Mouse (Mus musculus) ES-Bruce4 (cell line): Measurements from ENCODE around the gene 1700012A03Rik. TPM values are rescaled to one million over a fixed set of nuclear protein-coding genes. Genes with fewer than 3 reads are reported as not detected.

Source experiments
- H3K27ac ChIP-seq: 2 replicates; pipeline ENCODE4 v1.5.1; 2012; ENCODE audit warnings: low read length, inconsistent platforms; ENCODE audit not compliant: insufficient read depth
- H3K27me3 ChIP-seq: 2 replicates; pipeline ENCODE4 v1.6.1; 2012; ENCODE audit warnings: mild to moderate bottlenecking, low read length, inconsistent platforms; ENCODE audit not compliant: control insufficient read depth, poor library complexity, insufficient read depth, severe bottlenecking
- H3K36me3 ChIP-seq: 2 replicates; pipeline ENCODE4 v1.6.1; 2012; ENCODE audit warnings: inconsistent platforms, mild to moderate bottlenecking, low read length, moderate library complexity; ENCODE audit not compliant: control insufficient read depth, poor library complexity, insufficient read depth, severe bottlenecking
- H3K4me1 ChIP-seq: one replicate; pipeline ENCODE4 v1.8.1; 2011; ENCODE audit warnings: low read length; ENCODE audit not compliant: control insufficient read depth, insufficient read depth
- H3K4me3 ChIP-seq: 2 replicates; pipeline ENCODE4 v1.5.1; 2011; ENCODE audit warnings: low read depth, mild to moderate bottlenecking, low read length
- H3K9ac ChIP-seq: 2 replicates; pipeline ENCODE4 v1.6.1; 2012; ENCODE audit warnings: low read depth, mild to moderate bottlenecking, inconsistent platforms; ENCODE audit not compliant: poor library complexity, severe bottlenecking
- H3K9me3 ChIP-seq: replicated peaks from 2 replicates; pipeline ENCODE4 v1.6.1; 2012; ENCODE audit warnings: mild to moderate bottlenecking, low read length, inconsistent platforms; ENCODE audit not compliant: control insufficient read depth, poor library complexity, insufficient read depth, severe bottlenecking
- CTCF ChIP-seq: IDR thresholded peaks from one replicate; pipeline ENCODE4 v1.8.1; 2011; ENCODE audit warnings: low read depth, low read length
- EP300 ChIP-seq: IDR thresholded peaks from 2 replicates; pipeline ENCODE4 v1.6.1; 2011; ENCODE audit warnings: low read depth, low read length; ENCODE audit not compliant: insufficient read depth
- POLR2A ChIP-seq: IDR thresholded peaks from one replicate; pipeline ENCODE4 v1.8.1; 2011; ENCODE audit warnings: low read length; ENCODE audit not compliant: insufficient read depth
- polyA plus RNA-seq: library from polyadenylated mRNA; stranded (reverse); fragments of >200 nt; gene quantifications from 2 replicates; pipeline ENCODE4 v1.2.4, GENCODE M21; 2011; ENCODE audit warnings: low read depth; ENCODE audit not compliant: missing spikeins, insufficient read depth, insufficient read length

The 1700012A03Rik gene
- polyA plus RNA-seq, 1 experiment, result not detected

DNA sequence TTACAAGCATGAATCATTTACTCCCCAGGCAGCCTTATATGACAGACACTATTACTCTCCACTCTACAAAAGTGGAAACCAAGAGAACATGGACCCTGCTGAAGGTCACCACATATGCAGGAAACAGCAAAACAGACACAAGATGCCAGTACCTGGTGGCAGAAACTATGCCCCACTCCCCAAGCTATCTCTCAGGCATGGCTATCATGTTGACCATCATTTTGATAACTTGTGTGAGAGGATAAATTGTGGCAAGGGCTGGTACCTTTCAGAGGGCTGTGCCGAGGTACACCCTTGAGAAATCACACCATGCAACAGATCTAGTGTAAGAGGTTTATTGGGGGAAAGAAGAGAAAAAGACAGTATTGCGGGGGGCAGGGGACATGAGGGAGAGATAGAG lies 10.6 kb downstream of the 1700012A03Rik start:
- H3K4me1 ChIP-seq, result peaks cover 7% of the 10 kb centered on the region
- TF ChIP-seq EP300, result no peak
- TF ChIP-seq CTCF, result no peak
- TF ChIP-seq POLR2A, result no peak
- no peak overlapping the region for H3K27ac ChIP-seq
- H3K4me3 ChIP-seq, result no peak overlapping the region
- no peak overlapping the region for H3K9ac ChIP-seq
- no peaks in the 10 kb centered on the region for H3K27me3 ChIP-seq
- H3K36me3 ChIP-seq, result no peaks in the 10 kb centered on the region
- no peaks in the 10 kb centered on the region for H3K9me3 ChIP-seq

DNA sequence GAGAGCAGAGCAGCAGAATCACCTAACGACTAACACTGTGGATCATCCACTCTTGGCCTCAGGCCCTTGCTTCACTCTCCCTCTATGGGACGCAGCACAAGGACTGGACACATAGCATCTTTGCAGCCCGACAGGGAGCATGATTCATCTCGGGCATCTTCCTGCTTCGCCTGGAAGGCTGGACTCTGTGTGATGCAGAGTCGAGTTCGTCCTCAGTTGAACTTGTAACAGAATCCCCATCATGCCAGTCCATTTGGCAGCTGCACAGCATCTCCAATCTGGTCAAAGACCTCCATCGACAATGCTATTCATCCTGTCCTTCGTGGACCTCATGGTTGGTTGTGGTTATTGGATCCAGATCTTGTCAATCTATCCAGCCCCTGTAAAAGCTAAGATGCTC lies 11.2 kb downstream of the 1700012A03Rik start:
- Histone ChIP-seq H3K36me3 (no peaks in the 10 kb centered on the region), H3K9ac (no peak overlapping the region), H3K4me3 (no peak overlapping the region), H3K9me3 (no peaks in the 10 kb centered on the region), H3K27ac (no peak overlapping the region), H3K4me1 (peaks cover 7% of the 10 kb centered on the region), H3K27me3 (no peaks in the 10 kb centered on the region)
- TF ChIP-seq POLR2A (no peak), EP300 (no peak), CTCF (no peak)

DNA sequence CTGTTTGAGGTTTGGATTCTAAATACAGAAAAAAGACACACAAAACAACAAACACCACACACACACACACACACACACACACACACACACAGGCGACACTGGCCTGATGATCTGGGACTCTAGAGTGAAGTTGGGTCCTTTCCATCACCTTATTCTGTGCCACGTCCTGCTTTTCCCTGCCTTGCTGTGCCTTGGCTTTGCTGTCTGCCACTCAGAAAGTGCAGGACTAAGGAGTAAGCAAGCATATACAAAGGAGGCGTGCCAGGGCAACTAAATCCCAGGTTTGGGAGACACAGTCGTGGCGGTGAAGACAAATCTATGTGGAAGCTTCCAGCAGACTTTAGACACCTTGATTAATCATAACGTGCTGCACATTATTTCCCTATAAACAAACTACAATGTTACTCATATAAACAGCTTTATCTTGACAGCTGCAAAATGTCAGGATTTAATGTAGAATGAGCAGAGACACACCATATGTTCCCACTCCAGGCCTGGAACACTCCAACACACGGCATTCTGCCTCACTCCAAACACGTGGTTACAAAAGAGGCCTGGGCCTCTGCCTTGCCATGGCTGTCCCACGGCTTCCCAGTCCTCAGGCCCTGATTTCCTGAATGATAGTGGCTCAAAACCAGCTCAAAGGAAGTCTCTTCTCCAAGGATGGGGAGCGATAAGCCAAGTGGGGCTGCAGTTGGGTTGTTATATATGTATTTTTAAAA lies 15.9 kb downstream of the 1700012A03Rik start:
- no peak overlapping the region for H3K27ac ChIP-seq
- no peaks in the 10 kb centered on the region for H3K9me3 ChIP-seq
- H3K4me3 ChIP-seq, result no peak overlapping the region
- H3K9ac ChIP-seq, result no peak overlapping the region
- no peaks in the 10 kb centered on the region for H3K27me3 ChIP-seq
- H3K4me1 ChIP-seq, result peaks cover 7% of the 10 kb centered on the region
- no peaks in the 10 kb centered on the region for H3K36me3 ChIP-seq
- TF ChIP-seq POLR2A, result no peak
- TF ChIP-seq CTCF, result no peak
- no peak for TF ChIP-seq EP300

DNA sequence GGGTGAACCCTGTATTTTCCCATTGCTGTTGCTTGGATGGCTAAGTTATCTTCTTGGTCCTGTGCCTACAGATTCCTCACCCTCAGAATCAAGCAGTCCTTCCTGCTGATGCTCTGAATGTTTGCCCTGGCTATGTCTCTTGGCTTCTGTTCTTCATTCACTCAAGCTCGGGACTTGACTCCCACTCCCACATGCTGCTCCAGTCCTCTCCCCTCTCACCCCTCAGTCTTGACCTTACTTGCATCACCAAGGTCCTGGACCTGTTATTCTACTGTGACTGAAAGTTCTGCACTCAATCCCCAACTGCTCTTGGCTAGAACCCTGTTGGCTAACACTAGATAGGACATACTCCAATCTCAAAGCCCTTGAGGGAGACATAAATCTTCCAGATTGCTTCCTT lies 22.1 kb downstream of the 1700012A03Rik start:
- H3K9me3 ChIP-seq, result peaks cover 5% of the 10 kb centered on the region
- no peaks in the 10 kb centered on the region for H3K27me3 ChIP-seq
- H3K27ac ChIP-seq, result no peak overlapping the region
- no peak overlapping the region for H3K4me3 ChIP-seq
- no peaks in the 10 kb centered on the region for H3K4me1 ChIP-seq
- H3K36me3 ChIP-seq, result no peaks in the 10 kb centered on the region
- TF ChIP-seq POLR2A (no peak), CTCF (no peak), EP300 (no peak)
- no peak overlapping the region for H3K9ac ChIP-seq

DNA sequence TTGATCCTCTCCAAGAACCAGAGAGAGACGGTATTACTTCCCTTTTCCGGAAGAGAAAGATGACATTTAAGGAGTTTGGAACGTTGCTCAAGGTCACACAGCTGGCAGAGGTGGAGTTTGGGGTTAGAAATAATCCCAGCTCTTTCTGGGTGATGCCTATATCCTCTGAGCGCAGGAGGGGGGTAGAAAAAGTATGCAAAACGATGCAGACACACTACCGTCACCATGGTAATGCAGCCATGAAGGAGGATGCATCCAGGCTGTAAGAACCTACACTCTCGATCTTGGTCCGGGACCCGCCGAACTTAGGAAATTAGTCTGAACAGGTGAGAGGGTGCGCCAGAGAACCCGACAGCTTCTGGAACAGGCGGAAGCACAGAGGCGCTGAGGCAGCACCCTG lies 43.3 kb downstream of the 1700012A03Rik start:
- Histone ChIP-seq H3K27ac (no peak overlapping the region), H3K9ac (no peak overlapping the region), H3K36me3 (no peaks in the 10 kb centered on the region), H3K27me3 (no peaks in the 10 kb centered on the region), H3K9me3 (0 out of 2 replicates have a peak, but pooled peaks cover 3% of the 10 kb centered on the region), H3K4me1 (no peaks in the 10 kb centered on the region), H3K4me3 (peak overlapping the region; percentile 35)
- no peak for TF ChIP-seq CTCF
- no peak for TF ChIP-seq POLR2A
- TF ChIP-seq EP300, result no peak

DNA sequence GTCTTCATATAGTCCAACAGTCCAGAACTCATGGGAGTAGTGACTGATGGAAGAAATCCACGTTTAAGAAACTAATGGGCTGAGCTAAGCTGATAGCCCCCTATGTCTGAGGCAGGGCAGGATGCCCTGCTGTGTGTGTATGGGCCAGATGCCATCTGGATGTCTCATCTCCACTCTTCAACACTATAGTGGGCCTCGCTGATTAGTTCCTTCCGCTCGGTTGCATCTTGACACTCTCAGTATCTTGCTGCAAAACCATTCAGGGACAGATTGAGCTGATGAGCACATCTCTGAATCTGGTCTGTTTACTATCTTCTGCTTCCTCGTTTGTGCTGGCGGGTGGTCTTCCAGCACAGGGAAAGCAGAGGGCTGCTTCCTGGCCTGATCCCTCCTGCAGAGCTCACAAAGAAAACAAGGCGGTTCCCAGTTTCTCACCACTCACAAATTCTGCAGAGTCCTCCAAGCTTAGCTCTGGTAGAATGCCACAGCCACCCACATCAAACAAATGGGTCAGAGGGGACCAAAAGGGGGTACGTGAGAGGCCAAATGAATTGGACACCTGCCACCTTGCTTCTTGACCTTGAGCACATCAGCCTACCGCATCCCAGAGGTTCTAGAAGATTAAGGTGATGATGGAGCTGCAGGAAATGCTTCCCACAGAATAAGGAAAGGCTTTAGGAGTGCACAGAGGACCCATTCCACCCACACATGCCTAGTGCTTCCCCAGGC lies 55.7 kb downstream of the 1700012A03Rik start:
- Histone ChIP-seq H3K27me3 (peaks cover 1% of the 10 kb centered on the region; the same call in 1 of the 2 replicates), H3K4me1 (no peaks in the 10 kb centered on the region), H3K36me3 (no peaks in the 10 kb centered on the region), H3K9ac (no peak overlapping the region), H3K27ac (no peak overlapping the region), H3K4me3 (no peak overlapping the region), H3K9me3 (no peaks in the 10 kb centered on the region)
- TF ChIP-seq CTCF, result no peak
- TF ChIP-seq POLR2A, result no peak
- TF ChIP-seq EP300, result no peak
